10 mouse cellular contexts compared by ENCODE assay signal in the genomic region with DNA sequence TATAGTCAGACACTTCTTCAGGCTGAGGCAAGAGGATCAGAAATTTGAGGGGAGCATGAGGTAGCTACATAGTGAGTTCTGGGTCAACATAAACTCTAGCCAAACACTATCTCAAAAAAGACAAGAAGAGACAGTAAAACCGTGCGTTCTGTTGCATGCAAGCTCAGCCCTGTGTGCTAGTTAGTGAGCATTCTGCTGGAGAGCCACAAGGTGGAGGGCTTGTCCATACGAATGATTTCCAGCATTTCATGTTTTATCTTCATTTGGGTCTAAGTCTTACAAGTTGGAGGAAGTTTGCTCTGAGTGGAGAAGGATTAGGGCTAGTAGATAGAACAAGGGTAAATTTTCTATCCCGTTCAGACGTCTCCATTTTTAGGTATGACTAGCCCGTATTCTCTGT. TPM values are rescaled to one million over a fixed set of nuclear protein-coding genes. Genes with fewer than 3 reads are reported as not detected.
DNase-seq lines count a peak whose midpoint lies in the region; ATAC-seq lines count a peak whose summit lies in the region.
"Had no signal": no experiment of that assay in that cellular context is flagged by ENCODE, and none has a peak within 500 bp of the region (broad histone marks: within the 10 kb centered on the region; RNA-seq: fewer than 3 reads in every experiment).

No protein-coding gene starts in this region.

- peaks cover 3% of the 10 kb centered on the region; the same call in 1 of the 2 replicates for H3K36me3 ChIP-seq in forebrain, embryonic 16.5 days (ENCODE audit: control insufficient read depth, insufficient read depth)
- no peaks in the 10 kb centered on the region for H3K36me3 ChIP-seq in forebrain, embryonic 11.5 days (ENCODE audit: control insufficient read depth, insufficient read depth, low read length)

- H3K4me3 ChIP-seq in forebrain, embryonic 16.5 days (replicated peaks; ENCODE audit: low read length): no peak overlapping the region
- no peak overlapping the region for H3K4me3 ChIP-seq in forebrain, embryonic 11.5 days (ENCODE audit: low read depth, low read length)

- H3K27me3 ChIP-seq in forebrain, embryonic 16.5 days (replicated peaks; ENCODE audit: control insufficient read depth, insufficient read depth, low read length): no peaks in the 10 kb centered on the region
- H3K27me3 ChIP-seq in forebrain, embryonic 11.5 days (ENCODE audit: control insufficient read depth, insufficient read depth, low read length): no peaks in the 10 kb centered on the region

- no peak overlapping the region for H3K4me2 ChIP-seq in forebrain, embryonic 16.5 days (ENCODE audit: low read length)
- H3K4me2 ChIP-seq in forebrain, embryonic 11.5 days (ENCODE audit: low read depth, low read length, severe bottlenecking): no peak overlapping the region

- no peak overlapping the region for H3K27ac ChIP-seq in forebrain, embryonic 16.5 days (ENCODE audit: low read length)
- no peak overlapping the region for H3K27ac ChIP-seq in forebrain, embryonic 11.5 days (ENCODE audit: low read depth, low read length)

- ATAC-seq in forebrain, embryonic 16.5 days: 0 out of 2 replicates have a peak, but pooled peaks have one; percentile 33
- ATAC-seq in forebrain, embryonic 11.5 days (replicated peaks; ENCODE audit: low FRiP score): no peak

- H3K9me3 ChIP-seq in forebrain, embryonic 16.5 days (ENCODE audit: control insufficient read depth, low read length): no peaks in the 10 kb centered on the region
- no peaks in the 10 kb centered on the region for H3K9me3 ChIP-seq in forebrain, embryonic 11.5 days (ENCODE audit: control insufficient read depth, low read length)

- WGBS in forebrain, embryonic 16.5 days: 91% methylated on average over 6 of the region's 6 CpGs
- WGBS in forebrain, embryonic 11.5 days: 91% methylated on average over 6 of the region's 6 CpGs

- no peaks in the 10 kb centered on the region for H3K4me1 ChIP-seq in forebrain, embryonic 16.5 days (replicated peaks; ENCODE audit: control insufficient read depth, insufficient read depth, low read length)
- no peaks in the 10 kb centered on the region for H3K4me1 ChIP-seq in forebrain, embryonic 11.5 days (replicated peaks; ENCODE audit: control insufficient read depth, insufficient read depth, low read length)

- H3K9ac ChIP-seq in forebrain, embryonic 16.5 days (replicated peaks; ENCODE audit: low read depth, low read length): no peak overlapping the region
- H3K9ac ChIP-seq in forebrain, embryonic 11.5 days (ENCODE audit: low read length): no peak overlapping the region

- no peak for DNase-seq in forebrain, embryonic 11.5 days (ENCODE audit: low spot score)
- DNase-seq in layer of hippocampus, postnatal 10 days (ENCODE audit: low spot score in 2 of 2): peak; percentile 17 to 23
- no peak for DNase-seq in layer of hippocampus, adult 9-11 months
- DNase-seq in A20 (ENCODE audit: low read depth, low spot score): peak; percentile 6
- peak; percentile 25 for DNase-seq in embryo, embryonic 10.5 days (ENCODE audit: low spot score)
- no peak for DNase-seq in urinary bladder, postnatal 10 days (ENCODE audit: low spot score)
- DNase-seq in left cerebral cortex, adult 8-10 months (ENCODE audit: low spot score in 2 of 2): no peak
- DNase-seq: cerebellum, adult 11 months; heart, adult 11 months had no signal

RNA-seq across cellular contexts. Expression of a gene that starts 28.4 kb away (rescaled TPM):
- polyA plus RNA-seq in forebrain, embryonic 16.5 days (2015; fragmentation: Nextera tagmentation; extraction: Ambion mirVana): 19.2 and 22.1 TPM in 2 replicates
- polyA plus RNA-seq in forebrain, embryonic 11.5 days (2014; fragmentation: Nextera tagmentation; extraction: Ambion mirVana): 18.6 and 21.1 TPM in 2 replicates
- total RNA-seq in layer of hippocampus, postnatal 10 days (2021): 10 to 100 TPM; 16.7 to 19.3 TPM
- 10 to 100 TPM; 15.2 to 17.5 (median 15.9) TPM for total RNA-seq in left cerebral cortex, adult 8-10 months (2022)

RNA-seq across cellular contexts. Expression of a gene that starts 28.5 kb away (rescaled TPM):
- 14.5 and 18.8 TPM in 2 replicates for polyA plus RNA-seq in forebrain, embryonic 16.5 days (2015; fragmentation: Nextera tagmentation; extraction: Ambion mirVana)
- 6.4 and 7.8 TPM in 2 replicates for polyA plus RNA-seq in forebrain, embryonic 11.5 days (2014; fragmentation: Nextera tagmentation; extraction: Ambion mirVana)
- 10 to 100 TPM; 11.6 to 13.1 TPM for total RNA-seq in layer of hippocampus, postnatal 10 days (2021)
- total RNA-seq in left cerebral cortex, adult 8-10 months (2022): 10 to 100 TPM in 1 of 4 experiments, 1 to 10 TPM in 3; 5.5 to 10.0 (median 8.8) TPM

Comparison
In these comparisons a context has a peak if more than half of its experiments do, and no peak if none do; other contexts are left out.
1. DNase-seq: peak in layer of hippocampus, postnatal 10 days (2 of 2), A20 (single experiment) and embryo, embryonic 10.5 days (single experiment); none in forebrain, embryonic 11.5 days (single experiment), layer of hippocampus, adult 9-11 months (single experiment), urinary bladder, postnatal 10 days (single experiment) and left cerebral cortex, adult 8-10 months (0 of 2).